Mouse (Mus musculus): ENCODE results near the gene Ranbp3.

- TF ChIP-seq POLR2A (IDR thresholded peaks at IDR 0.05; ENCODE audit: low read depth, low read length) (no peak), CTCF (conservative IDR thresholded peaks at IDR 0.05; ENCODE audit: insufficient read depth, insufficient read length, low read depth, low read length) (no peak)
Observed at GRCm38 (mm10) chr17:56738221-56738620, 65.1 kb downstream of the Ranbp3 start.

Measured in kidney, adult 2 months (tissue).